Mouse (Mus musculus) bone marrow, adult 2 months (tissue): ENCODE results near the gene Rfc4.

ENCODE experiments used
- CTCF ChIP-seq: fragments of 200-500 bp; IDR thresholded peaks from 2 replicates; pipeline ENCODE4 v1.5.1; 2011; ENCODE audit warnings: low read length, control low read depth; ENCODE audit not compliant: control insufficient read depth, insufficient read depth
- POLR2A ChIP-seq: fragments of 200-500 bp; IDR thresholded peaks from 2 replicates; pipeline ENCODE4 v1.6.1; 2011; ENCODE audit warnings: low read depth, mild to moderate bottlenecking, control low read depth, low read length, borderline replicate concordance; ENCODE audit not compliant: control insufficient read depth

DNA sequence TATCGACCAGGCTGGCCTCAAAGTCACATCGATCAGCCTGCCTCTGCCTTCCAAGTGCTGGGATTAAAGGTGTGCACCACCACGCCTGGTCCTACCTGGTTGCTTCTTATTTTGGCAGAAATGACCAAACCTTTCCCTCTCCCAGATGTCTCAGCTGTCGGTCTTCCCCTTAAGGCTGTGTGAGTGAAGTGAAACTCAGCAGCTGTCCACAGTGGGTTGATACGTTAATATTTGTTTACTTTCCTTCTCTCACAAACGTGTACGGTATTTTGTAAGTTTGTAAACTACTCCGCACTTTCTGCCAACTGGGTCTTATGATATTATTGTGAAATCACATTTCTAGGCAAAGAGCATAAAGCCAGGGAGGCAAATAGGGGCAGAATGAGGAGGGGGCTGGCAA, 21.9 kb upstream of the Rfc4 start:
- TF ChIP-seq POLR2A (no peak), CTCF (no peak)
